Mouse (Mus musculus) cerebellum, adult 11 months (tissue): ENCODE measurements at regions not wholly inside any gene's neighbourhood (a gene's known extent, or its start where the extent isn't known, plus 50 kb on each side); places are given as distances from the start of the nearest gene placed in this dataset.

Source experiments
- DNase-seq: peaks from one replicate; pipeline ENCODE4 v3.0.0; 2022

GRCm38 (mm10) chr12:56402137-56402536 lies 56.4 kb upstream of the Mbip start:
- DNase-seq, result no peak
